Mouse (Mus musculus): ENCODE data around the gene Gm45233.
"Not testable (repeated sequence)": the region's sequence is repeated elsewhere in the genome, so short reads cannot be mapped to it uniquely, and the experiment has no call there.

DNA sequence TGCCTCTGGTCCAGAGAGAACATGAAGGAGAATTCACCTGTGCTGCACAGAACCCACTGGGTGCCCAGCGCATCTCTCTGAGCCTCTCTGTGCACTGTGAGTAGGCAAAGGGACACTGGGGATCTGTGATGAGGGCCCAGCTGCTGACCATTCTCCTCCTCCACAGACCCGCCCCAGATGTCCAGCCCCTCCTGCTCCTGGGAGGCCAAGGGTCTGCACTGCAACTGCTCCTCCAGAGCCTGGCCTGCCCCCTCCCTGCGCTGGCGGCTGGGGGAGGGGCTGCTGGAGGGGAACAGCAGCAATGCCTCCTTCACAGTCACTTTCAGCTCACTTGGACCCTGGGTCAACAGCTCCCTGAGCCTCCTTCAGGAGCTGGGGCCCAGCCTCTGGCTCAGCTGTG is 32.2 kb upstream of the Gm45233 start:
- not testable (repeated sequence) for TF ChIP-seq TAL1, GATA1 (IDR thresholded peaks at IDR 0.05; ENCODE audit: low read length)

Measured in erythroblast, embryonic 14.5 days (primary cell).